ENCODE assay signal across 10 mouse cellular contexts in the genomic region with DNA sequence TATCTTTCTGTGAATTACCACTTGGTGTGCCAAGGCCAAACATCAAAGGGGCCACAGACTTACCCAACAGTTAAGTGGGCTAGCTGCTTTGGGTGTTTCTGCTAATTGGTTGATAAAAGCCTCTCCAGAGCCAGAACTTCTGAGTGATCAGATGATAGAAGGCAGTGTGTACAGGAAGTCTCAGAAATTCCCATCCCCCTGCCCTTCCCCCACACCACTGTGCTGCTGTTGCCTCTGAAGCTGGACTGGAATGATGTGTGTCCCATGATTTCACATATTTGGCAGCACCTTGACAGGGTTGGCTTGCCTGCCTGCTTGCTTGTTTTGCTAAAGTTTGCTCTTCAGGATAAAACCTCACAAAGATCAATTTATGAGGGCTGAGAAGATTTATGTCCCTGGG.
DNase-seq lines count a peak whose midpoint lies in the region; ATAC-seq lines count a peak whose summit lies in the region.
"Had no signal": no experiment of that assay in that cellular context is flagged by ENCODE, and none has a peak within 500 bp of the region (broad histone marks: within the 10 kb centered on the region; RNA-seq: fewer than 3 reads in every experiment).

No protein-coding gene starts in this region.

- H3K4me3 ChIP-seq in lung, embryonic 15.5 days = no peak overlapping the region
- H3K4me3 ChIP-seq: heart, embryonic 15.5 days had no signal

- H3K9me3 ChIP-seq in lung, embryonic 15.5 days = no peaks in the 10 kb centered on the region
- H3K9me3 ChIP-seq: heart, embryonic 15.5 days had no signal

- no peak overlapping the region for H3K4me2 ChIP-seq in lung, embryonic 15.5 days
- H3K4me2 ChIP-seq: heart, embryonic 15.5 days had no signal

- peak; percentile 90; the same call in 1 of the 2 replicates for ATAC-seq in lung, embryonic 15.5 days (ENCODE audit: borderline replicate concordance, extremely low read depth, low FRiP score, low TSS enrichment)
- no peak for ATAC-seq in megakaryocyte progenitor cell, adult 5-6 weeks (replicated peaks; ENCODE audit: poor library complexity)

- peak overlapping the region; percentile 29; the same call in 1 of the 2 replicates for H3K27ac ChIP-seq in lung, embryonic 15.5 days
- H3K27ac ChIP-seq: heart, embryonic 15.5 days; macrophage had no signal

- H3K4me1 ChIP-seq in lung, embryonic 15.5 days = peaks cover 13% of the 10 kb centered on the region

- H3K27me3 ChIP-seq in lung, embryonic 15.5 days = no peaks in the 10 kb centered on the region
- H3K27me3 ChIP-seq: heart, embryonic 15.5 days had no signal

- no peak overlapping the region for H3K9ac ChIP-seq in lung, embryonic 15.5 days
- H3K9ac ChIP-seq: heart, embryonic 15.5 days had no signal

- DNase-seq in adrenal gland, postnatal 10 days = peak; percentile 59
- no peak for DNase-seq in adrenal gland, postnatal 25 days
- peak; percentile 9 for DNase-seq in CD4-positive, CD25-positive, alpha-beta regulatory T cell, adult 2 months (ENCODE audit: low read depth, low spot score)
- peak; percentile 12 for DNase-seq in fibroblast of lung, adult 2 months (ENCODE audit: low read depth)
- no peak for DNase-seq in frontal cortex, adult 2 months (ENCODE audit: extremely low spot score in 1 of 2, low spot score in 1 of 2)
- DNase-seq in frontal cortex, postnatal 36 days (ENCODE audit: low spot score in 2 of 2) = no peak

- no peaks in the 10 kb centered on the region for H3K36me3 ChIP-seq in lung, embryonic 15.5 days
- H3K36me3 ChIP-seq: heart, embryonic 15.5 days had no signal

Comparison
In these comparisons a context has a peak if more than half of its experiments do, and no peak if none do; other contexts are left out.
1. DNase-seq: peak in adrenal gland, postnatal 10 days (single experiment), CD4-positive, CD25-positive, alpha-beta regulatory T cell, adult 2 months (single experiment) and fibroblast of lung, adult 2 months (single experiment); none in adrenal gland, postnatal 25 days (single experiment), frontal cortex, adult 2 months (0 of 2) and frontal cortex, postnatal 36 days (0 of 2).